Mouse (Mus musculus) heart, postnatal 25 days (tissue): ENCODE measurements around the gene Exosc10. TPM values are rescaled to one million over a fixed set of nuclear protein-coding genes. Genes with fewer than 3 reads are reported as not detected.

Source experiments
- DNase-seq: peaks from one replicate; pipeline ENCODE4 v3.0.0; 2022; ENCODE audit warnings: low spot score
- intact Hi-C: fragments of 180-260 bp; cut with DNase I; formaldehyde crosslinking; loops from one replicate; pipeline ENCODE4 v1.15.1; 2025
- total RNA-seq, 2 experiments: library from RNA; stranded (reverse); gene quantifications; 2 replicates each; pipeline ENCODE4 v1.2.3; 2021

The Exosc10 gene
- total RNA-seq, 2 experiments from 2014 or later, result 42.8 to 44.1 TPM

DNA sequence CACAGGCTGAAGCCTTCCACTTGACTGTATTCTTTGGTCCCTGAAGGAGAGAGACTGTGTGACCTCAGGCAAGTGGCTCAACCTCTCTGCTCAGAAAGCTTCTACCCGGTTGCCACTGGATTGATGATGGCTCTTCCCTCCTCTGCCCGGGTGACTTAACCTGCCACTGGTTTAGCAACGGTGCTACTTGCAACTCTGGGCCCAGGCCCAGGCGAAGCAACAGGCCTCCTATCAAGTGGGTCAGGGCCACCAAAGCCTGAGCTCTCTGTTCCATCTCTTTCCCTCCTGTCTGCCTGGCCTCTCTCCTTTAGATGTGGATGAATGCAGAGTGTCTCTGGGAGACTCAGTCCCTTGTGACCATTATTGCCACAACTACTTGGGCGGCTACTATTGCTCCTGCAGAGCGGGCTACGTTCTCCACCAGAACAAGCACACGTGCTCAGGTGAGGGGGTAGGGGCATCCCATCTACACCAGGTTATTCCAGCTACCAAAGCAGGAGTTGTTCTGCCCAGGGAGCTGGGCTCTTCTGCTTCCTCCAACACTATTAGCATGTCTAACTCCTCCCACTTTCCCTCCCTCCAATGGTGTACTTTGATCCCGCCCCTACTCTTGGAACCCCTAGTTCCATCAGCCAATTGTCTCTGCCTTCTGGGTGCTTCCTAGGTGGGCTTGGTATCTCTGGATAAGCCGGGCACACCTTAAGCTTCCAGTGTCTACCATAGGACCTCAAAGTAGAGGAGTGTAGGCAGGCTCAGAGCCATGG is 45.3 kb downstream of the Exosc10 start:
- DNase-seq, result no peak
- intact Hi-C loops, result no loop called here

DNA sequence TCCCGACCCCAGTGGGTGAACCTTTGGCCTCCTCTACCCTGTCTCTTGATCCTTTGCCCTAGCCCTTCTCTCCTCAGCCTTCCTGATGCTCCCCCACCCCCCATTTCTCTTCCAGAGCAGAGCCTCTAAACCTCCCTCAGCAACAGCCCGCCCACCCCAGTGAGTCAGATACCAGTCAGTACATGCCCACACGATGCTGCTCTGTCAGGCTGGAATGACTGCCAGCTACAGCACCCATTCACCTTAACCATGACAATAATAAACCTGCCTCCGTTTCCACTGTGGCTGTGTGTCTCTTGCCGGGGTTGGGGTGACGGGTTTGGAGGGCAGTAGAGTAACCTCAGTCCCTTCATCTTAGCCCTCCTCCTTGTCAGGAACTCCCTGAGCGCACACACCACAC is 45.9 kb downstream of the Exosc10 start:
- intact Hi-C loops, result no loop called here

GRCm38 (mm10) chr4:148604541-148605165 is 46.4 kb downstream of the Exosc10 start:
- DNase-seq, result no peak

More for the DNA sequence above, 45.9 kb downstream of the Exosc10 start:
- no peak for DNase-seq

DNA sequence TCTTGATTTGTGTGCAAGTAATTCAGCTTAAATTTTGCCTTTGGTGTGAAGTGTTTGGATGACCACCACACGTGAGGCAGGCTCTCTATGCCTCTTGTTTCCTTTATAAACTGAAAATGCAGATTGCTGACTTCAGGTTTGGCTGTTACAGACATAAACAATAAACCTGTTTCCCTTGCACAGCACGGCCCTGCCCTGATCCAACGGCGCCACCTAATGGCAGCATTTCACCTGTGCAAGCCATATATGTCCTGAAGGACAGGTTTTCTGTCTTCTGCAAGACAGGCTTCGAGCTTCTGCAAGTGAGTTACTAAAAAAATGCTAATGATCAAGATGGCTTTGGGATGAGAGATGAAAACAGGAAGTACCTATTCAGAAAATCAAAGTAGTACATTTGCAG is 49.5 kb downstream of the Exosc10 start:
- no peak for DNase-seq
- intact Hi-C loops, result loop anchor here (5.0 kb wide), 2 partner anchors 115 to 435 kb away; no protein-coding TSS in a partner anchor

More at GRCm38 (mm10) chr4:148604541-148605165, 46.4 kb downstream of the Exosc10 start:
- intact Hi-C loops, result loop anchor here (5.0 kb wide), 2 partner anchors 112 to 432 kb away; no protein-coding TSS in a partner anchor

DNA sequence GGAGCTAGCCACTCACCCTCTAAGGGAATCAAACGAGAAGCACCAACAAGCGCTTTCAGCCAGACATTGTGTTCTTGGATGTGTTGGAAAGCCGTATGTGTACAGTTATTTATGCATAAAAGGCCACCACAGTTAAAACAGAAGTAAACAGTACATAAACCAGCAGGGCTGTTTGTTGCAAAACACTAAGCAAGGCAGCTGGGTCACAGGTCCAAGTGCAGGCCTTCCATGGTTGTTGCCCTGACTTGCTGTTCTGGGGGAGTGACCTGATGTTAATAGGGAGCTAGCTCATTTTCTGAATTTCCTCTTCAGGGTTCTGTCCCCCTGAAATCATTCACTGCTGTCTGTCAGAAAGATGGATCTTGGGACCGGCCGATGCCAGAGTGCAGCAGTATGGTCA is 51.6 kb downstream of the Exosc10 start:
- intact Hi-C loops, result loop anchor here (5.0 kb wide), 2 partner anchors 118 to 438 kb away; no protein-coding TSS in a partner anchor
- no peak for DNase-seq

GRCm38 (mm10) chr4:148610631-148611364 is 52.6 kb downstream of the Exosc10 start:
- DNase-seq, result no peak
- intact Hi-C loops, result no loop called here

DNA sequence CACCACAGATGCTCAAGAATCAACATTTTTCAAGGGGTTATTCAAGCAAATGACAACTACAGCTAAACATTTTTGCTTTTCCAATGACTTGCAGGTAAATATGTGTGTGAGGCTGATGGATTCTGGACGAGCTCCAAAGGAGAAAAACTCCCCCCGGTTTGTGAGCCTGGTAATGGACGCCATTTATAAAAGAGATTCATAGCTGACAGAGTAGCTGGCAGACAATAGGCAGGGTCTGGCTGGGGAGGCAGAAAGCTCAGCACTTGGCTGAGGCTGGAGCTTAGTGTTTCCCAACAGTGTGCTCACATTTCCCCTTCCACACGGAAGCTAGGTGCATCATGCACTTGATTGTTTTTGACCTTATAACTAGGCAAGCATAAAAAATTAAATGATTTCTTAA is 54.3 kb downstream of the Exosc10 start:
- intact Hi-C loops, result no loop called here
- no peak for DNase-seq

GRCm38 (mm10) chr4:148613738-148614137 is 55.5 kb downstream of the Exosc10 start:
- no peak for DNase-seq
- intact Hi-C loops, result no loop called here

GRCm38 (mm10) chr4:148619805-148620204 is 61.6 kb downstream of the Exosc10 start:
- DNase-seq, result no peak
- intact Hi-C loops, result no loop called here

GRCm38 (mm10) chr4:148620718-148621117 is 62.5 kb downstream of the Exosc10 start:
- DNase-seq, result no peak
- intact Hi-C loops, result no loop called here

DNA sequence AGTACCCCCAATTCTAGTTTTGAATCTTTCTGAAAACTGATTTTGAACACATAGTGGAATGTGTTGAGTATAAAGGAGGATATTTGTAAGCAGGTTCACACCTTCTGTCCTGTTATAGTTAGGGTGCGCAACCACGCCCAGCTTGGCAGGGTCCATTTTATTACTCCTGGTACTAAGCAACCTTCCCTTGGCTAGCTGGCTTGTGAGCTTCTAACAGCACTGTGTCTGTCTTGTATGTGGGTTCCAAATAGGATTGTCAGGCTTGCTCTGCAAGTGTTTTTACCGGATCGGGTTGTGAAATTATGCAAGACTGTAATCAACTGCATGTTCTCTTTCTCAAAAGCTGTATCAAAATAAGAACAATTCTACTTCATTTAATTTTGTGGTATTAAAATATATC is 64.3 kb downstream of the Exosc10 start:
- intact Hi-C loops, result no loop called here
- no peak for DNase-seq

DNA sequence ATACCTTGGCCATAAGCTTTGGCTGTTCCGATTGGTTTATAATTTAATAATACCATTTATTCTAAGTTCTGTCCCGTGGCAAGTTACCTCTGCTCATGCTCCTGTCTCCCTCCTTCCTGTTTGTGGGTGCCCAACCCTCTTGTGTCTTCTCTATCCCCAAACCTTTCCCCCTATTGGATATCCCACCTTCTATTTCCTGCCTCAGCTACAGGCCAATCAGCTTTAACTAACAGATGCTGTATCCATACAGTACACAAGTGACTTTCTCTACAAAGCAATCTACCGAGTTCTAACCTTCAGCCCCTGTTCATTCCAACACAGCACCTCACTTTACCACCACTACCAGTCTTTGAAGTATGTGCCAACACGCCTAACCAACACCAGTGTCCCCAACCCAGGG is 65.4 kb downstream of the Exosc10 start:
- no peak for DNase-seq
- intact Hi-C loops, result no loop called here

DNA sequence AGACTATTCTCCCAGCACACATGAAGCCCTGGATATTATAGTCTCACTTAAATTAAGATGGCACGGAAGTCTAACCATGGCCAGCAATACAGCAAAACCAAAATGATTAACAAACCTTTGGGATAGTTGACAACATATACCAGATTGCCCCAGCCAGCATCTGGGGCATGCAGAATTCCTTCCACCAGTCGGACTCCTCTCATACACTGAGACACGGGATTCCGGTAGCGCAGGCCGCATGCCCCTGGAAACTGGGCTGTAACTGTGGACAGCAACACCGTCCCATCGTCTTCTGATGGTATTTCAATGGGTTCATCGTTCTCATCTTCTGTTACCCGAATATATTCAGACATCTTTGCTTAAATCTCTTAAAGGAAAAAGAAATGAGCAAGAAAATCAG is 66.8 kb downstream of the Exosc10 start:
- intact Hi-C loops, result no loop called here
- no peak for DNase-seq

- intact Hi-C loops, result no loop called here
- DNase-seq, result no peak
These were observed 67.8 kb downstream of the Exosc10 start for GRCm38 (mm10) chr4:148625756-148626622.

DNA sequence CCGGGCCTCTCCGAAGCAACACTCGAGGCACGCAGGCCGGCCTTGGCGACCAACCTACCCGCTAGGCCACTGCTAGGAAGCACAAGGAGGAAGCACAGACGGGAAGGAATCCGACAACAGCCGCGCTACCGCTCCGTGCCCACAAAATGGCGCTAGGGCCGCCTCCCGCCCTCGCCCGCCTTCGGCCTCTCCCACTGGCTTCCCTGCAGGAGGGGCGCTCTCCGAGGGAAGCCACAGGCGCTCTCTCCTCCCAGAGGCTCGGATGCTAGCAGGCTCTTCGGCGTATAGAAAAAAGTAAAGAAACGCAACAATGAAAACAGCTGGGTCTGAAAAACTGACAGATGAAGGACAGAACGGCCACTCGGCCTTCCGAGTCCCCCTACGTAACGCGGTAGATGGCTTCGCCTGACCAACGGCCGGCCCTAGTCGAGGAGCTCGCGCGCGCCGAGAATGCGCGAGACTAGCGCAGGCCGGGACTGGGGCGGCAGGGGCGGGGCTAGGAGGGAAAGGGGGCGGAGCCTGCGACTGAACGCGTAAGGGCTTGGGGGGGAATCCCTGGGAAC is 68.5 kb downstream of the Exosc10 start, which contains the start of gene Tardbp:
Gene Tardbp, minus strand, starts transcription at position 397 of the 563 bp plus-strand sequence.
- peak; percentile 90 for DNase-seq
- intact Hi-C loops, result no loop called here

DNA sequence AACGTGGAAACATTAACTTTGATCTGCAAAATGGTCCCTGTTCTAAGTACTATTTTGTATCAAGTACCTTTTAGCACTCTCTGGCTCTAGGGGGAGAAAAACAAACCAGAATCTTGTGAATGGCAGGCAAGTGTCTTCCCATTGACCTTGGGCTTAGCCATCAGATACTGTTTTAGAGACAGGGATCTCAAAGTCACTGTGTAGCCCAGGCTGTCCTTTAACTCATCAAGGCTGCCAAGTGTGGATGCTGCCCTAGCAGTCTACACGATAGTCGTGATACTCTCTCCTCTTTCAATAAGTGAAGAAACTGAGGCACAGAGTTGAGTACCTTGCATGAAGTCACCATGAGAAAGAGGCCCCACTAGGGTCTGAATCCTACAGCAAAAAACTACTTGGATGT is 69.0 kb downstream of the Exosc10 start:
- DNase-seq, result no peak
- intact Hi-C loops, result no loop called here
